Mouse (Mus musculus) brown adipose tissue, adult 24 weeks (tissue): ENCODE data around the gene Sptlc3. TPM values are rescaled to one million over a fixed set of nuclear protein-coding genes. Genes with fewer than 3 reads are reported as not detected.

ENCODE experiments used
- H3K27ac ChIP-seq: fragments of 200-500 bp; replicated peaks from 2 replicates; pipeline ENCODE4 v1.5.1; 2012; ENCODE audit warnings: low read depth, mild to moderate bottlenecking, low read length
- H3K4me1 ChIP-seq: fragments of 200-500 bp; 2 replicates; pipeline ENCODE4 v1.6.1; 2012; ENCODE audit warnings: low read length, mixed read lengths; ENCODE audit not compliant: control insufficient read depth, insufficient read depth, insufficient read length
- H3K4me3 ChIP-seq: fragments of 200-500 bp; 2 replicates; pipeline ENCODE4 v1.5.1; 2012; ENCODE audit warnings: low read depth, mild to moderate bottlenecking, low read length, moderate library complexity; ENCODE audit not compliant: insufficient read depth
- polyA plus RNA-seq: library from polyadenylated mRNA; stranded (reverse); fragments of >200 nt; gene quantifications from 2 replicates; pipeline ENCODE4 v1.2.4, GENCODE M21; 2012; ENCODE audit not compliant: missing spikeins, insufficient read depth, insufficient read length

Gene Sptlc3
- polyA plus RNA-seq, 1 experiment: not detected

DNA sequence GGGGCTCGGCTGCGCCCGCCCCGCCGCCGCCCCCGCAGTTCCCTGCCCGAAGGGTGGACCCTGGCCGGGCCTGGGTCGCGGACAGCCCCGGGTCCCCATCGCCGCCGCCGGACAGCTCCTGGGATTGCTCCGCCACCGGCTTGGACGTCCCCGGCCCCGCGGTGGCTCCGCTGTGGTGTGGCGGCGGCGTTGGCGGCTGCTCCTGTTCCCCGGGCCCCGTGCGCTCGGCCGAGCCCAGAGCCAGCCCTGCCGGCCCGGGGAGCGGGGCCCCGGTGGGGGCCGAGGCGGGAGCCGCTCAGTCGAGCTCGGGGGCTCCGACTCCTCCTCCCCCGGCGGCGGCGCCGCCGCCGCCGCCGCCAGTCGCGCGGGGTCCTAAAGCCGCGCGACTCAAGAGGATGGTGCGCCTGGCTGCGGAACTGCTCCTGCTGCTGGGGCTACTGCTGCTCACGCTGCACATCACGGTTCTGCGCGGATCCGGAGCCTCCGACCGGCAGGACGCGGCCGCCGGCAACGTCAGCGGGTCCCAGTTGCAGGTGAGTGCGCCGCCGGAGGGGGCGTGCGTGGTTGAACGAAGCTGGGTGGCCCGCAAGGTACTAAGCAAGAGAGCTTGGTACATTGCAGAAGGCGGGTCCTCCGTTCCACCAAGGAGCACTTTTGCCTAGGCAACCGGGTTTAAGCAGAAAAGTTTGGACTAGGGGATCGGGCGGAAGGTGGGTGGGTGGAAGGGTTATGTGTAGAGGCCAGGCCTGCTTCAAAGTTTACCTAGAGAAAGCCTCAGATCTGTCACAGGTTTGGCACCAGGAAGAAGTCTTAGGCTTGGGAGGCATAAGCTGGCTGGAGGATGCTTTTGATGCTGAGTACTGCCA lies 184.8 kb downstream of the Sptlc3 start:
- Histone ChIP-seq H3K4me3 (peak overlapping the region; percentile 88), H3K4me1 (peaks cover 2% of the 10 kb centered on the region; the same call in 1 of the 2 replicates), H3K27ac (no peak overlapping the region)

DNA sequence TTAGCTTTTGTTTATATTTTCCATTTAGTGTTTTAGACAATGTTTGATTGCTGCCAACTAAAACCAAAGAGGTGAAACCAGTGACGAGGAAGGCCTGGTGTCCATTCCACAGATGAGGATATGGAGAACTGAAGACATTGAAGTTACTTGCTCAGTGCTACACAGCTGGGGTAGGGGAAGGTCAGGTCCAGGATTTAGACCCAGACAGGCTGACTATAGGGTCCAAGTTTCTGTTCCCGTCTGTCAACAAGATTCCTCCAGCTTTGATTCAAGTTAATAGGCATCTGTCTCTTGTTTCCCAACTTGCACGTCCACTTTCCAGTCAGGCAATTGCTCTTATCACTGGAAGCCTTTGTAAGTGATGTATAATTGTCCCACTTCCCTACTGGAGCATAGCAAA lies 188.8 kb downstream of the Sptlc3 start:
- Histone ChIP-seq H3K27ac (no peak overlapping the region), H3K4me1 (peaks cover 2% of the 10 kb centered on the region; the same call in 1 of the 2 replicates), H3K4me3 (no peak overlapping the region)

Other genes with a start within 250 kb of the Sptlc3 start
- 2.0 and 2.7 TPM in 2 replicates for gene Ism1, start 184.3 kb downstream of the Sptlc3 start, polyA plus RNA-seq